ENCODE assay signal across 15 mouse cellular contexts in the genomic region with DNA sequence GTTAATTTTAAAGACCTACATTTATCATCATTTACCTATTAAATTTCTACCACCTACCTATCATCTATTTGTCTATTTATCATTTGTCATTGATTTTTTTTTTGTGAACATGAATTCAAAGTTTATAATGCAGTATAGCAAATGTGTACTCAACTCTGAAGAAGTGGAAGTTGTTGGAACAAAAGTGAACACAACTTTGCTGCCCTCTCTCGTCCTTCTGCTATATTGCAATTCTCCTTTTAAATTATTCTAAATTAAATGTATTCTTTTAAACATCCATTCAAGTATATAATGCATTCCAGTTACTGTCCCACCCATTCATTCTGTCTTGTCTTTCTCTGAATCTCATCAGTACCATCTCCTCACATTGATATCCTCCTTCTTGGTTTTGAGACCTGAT. TPM values are rescaled to one million over a fixed set of nuclear protein-coding genes. Genes with fewer than 3 reads are reported as not detected.
DNase-seq lines count a peak whose midpoint lies in the region; ATAC-seq and TF ChIP-seq lines count a peak whose summit lies in the region.
"Had no signal": no experiment of that assay in that cellular context is flagged by ENCODE, and none has a peak within 500 bp of the region (broad histone marks: within the 10 kb centered on the region; RNA-seq: fewer than 3 reads in every experiment).

No protein-coding gene starts in this region.

- H3K9me3 ChIP-seq in forebrain, postnatal 0 days (ENCODE audit: low read length): no peaks in the 10 kb centered on the region
- no peaks in the 10 kb centered on the region for H3K9me3 ChIP-seq in forebrain, embryonic 12.5 days
- H3K9me3 ChIP-seq in lung, postnatal 0 days (ENCODE audit: low read length): no peaks in the 10 kb centered on the region
- H3K9me3 ChIP-seq in liver, postnatal 0 days (ENCODE audit: low read length): no peaks in the 10 kb centered on the region
- H3K9me3 ChIP-seq: hindbrain, embryonic 15.5 days; neural tube, embryonic 12.5 days had no signal

- DNase-seq in forebrain, postnatal 0 days: peak; percentile 32
- DNase-seq in lung, postnatal 0 days (ENCODE audit: low spot score): peak; percentile 4
- DNase-seq in lung, postnatal 10 days: no peak
- DNase-seq in liver, postnatal 0 days: no peak
- no peak for DNase-seq in MN1 (ENCODE audit: low spot score)
- DNase-seq in gastrocnemius, postnatal 4 days (ENCODE audit: low spot score in 2 of 2): no peak
- DNase-seq: adrenal gland, postnatal 36 days; cerebellum, postnatal 25 days; thymus, adult 18-20 months had no signal

- no peak for ATAC-seq in forebrain, postnatal 0 days
- no peak; the same call in 1 of the 2 replicates for ATAC-seq in forebrain, embryonic 12.5 days (ENCODE audit: low FRiP score)
- no peak for ATAC-seq in lung, postnatal 0 days
- ATAC-seq in common myeloid progenitor, adult 5-6 weeks (replicated peaks; ENCODE audit: low read depth, poor library complexity, severe bottlenecking): peak; percentile 55
- no peak for ATAC-seq in liver, postnatal 0 days

- H3K4me2 ChIP-seq in forebrain, postnatal 0 days (ENCODE audit: low read depth): no peak overlapping the region
- no peak overlapping the region for H3K4me2 ChIP-seq in forebrain, embryonic 12.5 days
- no peak overlapping the region for H3K4me2 ChIP-seq in lung, postnatal 0 days (replicated peaks; ENCODE audit: low read depth, low read length)
- H3K4me2 ChIP-seq in liver, postnatal 0 days (ENCODE audit: low read depth, low read length): peak overlapping the region; percentile 47; the same call in 1 of the 2 replicates
- H3K4me2 ChIP-seq: hindbrain, embryonic 15.5 days; neural tube, embryonic 12.5 days had no signal

- no peak overlapping the region for H3K27ac ChIP-seq in forebrain, postnatal 0 days (ENCODE audit: low read depth, low read length)
- no peak overlapping the region for H3K27ac ChIP-seq in forebrain, embryonic 12.5 days
- H3K27ac ChIP-seq in lung, postnatal 0 days (ENCODE audit: low read length): no peak overlapping the region
- H3K27ac ChIP-seq in liver, postnatal 0 days (ENCODE audit: low read depth): peak overlapping the region; percentile 80
- H3K27ac ChIP-seq: hindbrain, embryonic 15.5 days; macrophage; neural tube, embryonic 12.5 days had no signal

- peak; percentile 58 for TF ChIP-seq CTCF in forebrain, postnatal 0 days (IDR thresholded peaks at IDR 0.05; ENCODE audit: low read depth)
- TF ChIP-seq CTCF in lung, postnatal 0 days (IDR thresholded peaks at IDR 0.05): no peak; the same call in 1 of the 2 replicates
- TF ChIP-seq CTCF in liver, postnatal 0 days (IDR thresholded peaks at IDR 0.05; ENCODE audit: low read depth): peak; percentile 72

- no peaks in the 10 kb centered on the region for H3K4me1 ChIP-seq in forebrain, postnatal 0 days (ENCODE audit: insufficient read depth)
- H3K4me1 ChIP-seq in forebrain, embryonic 12.5 days: no peaks in the 10 kb centered on the region
- H3K4me1 ChIP-seq in lung, postnatal 0 days (ENCODE audit: insufficient read depth, low read depth, low read length): no peaks in the 10 kb centered on the region
- H3K4me1 ChIP-seq in liver, postnatal 0 days (ENCODE audit: insufficient read depth): peaks cover 10% of the 10 kb centered on the region
- H3K4me1 ChIP-seq: hindbrain, embryonic 15.5 days; neural tube, embryonic 12.5 days had no signal

- no peaks in the 10 kb centered on the region for H3K27me3 ChIP-seq in forebrain, postnatal 0 days (ENCODE audit: insufficient read depth, low read length)
- no peaks in the 10 kb centered on the region for H3K27me3 ChIP-seq in forebrain, embryonic 12.5 days
- H3K27me3 ChIP-seq in lung, postnatal 0 days (replicated peaks; ENCODE audit: insufficient read depth, low read length): no peaks in the 10 kb centered on the region
- no peaks in the 10 kb centered on the region for H3K27me3 ChIP-seq in liver, postnatal 0 days (ENCODE audit: insufficient read depth, low read length)
- H3K27me3 ChIP-seq: hindbrain, embryonic 15.5 days; neural tube, embryonic 12.5 days had no signal

- 6% methylated on average over 1 of the region's 1 CpGs for WGBS in forebrain, postnatal 0 days
- 10% methylated on average over 1 of the region's 1 CpGs for WGBS in forebrain, embryonic 12.5 days
- WGBS in lung, postnatal 0 days: 3% methylated on average over 1 of the region's 1 CpGs
- 2% methylated on average over 1 of the region's 1 CpGs for WGBS in liver, postnatal 0 days (ENCODE audit: insufficient replicate concordance)

- no peak overlapping the region for H3K9ac ChIP-seq in forebrain, postnatal 0 days
- H3K9ac ChIP-seq in forebrain, embryonic 12.5 days: no peak overlapping the region
- H3K9ac ChIP-seq in lung, postnatal 0 days (replicated peaks; ENCODE audit: low read depth): no peak overlapping the region
- peak overlapping the region; percentile 35; the same call in 1 of the 2 replicates for H3K9ac ChIP-seq in liver, postnatal 0 days (replicated peaks)
- H3K9ac ChIP-seq: hindbrain, embryonic 15.5 days; neural tube, embryonic 12.5 days had no signal

- no peaks in the 10 kb centered on the region for H3K36me3 ChIP-seq in forebrain, postnatal 0 days (ENCODE audit: insufficient read depth)
- no peaks in the 10 kb centered on the region for H3K36me3 ChIP-seq in forebrain, embryonic 12.5 days (replicated peaks)
- H3K36me3 ChIP-seq in lung, postnatal 0 days (ENCODE audit: insufficient read depth, low read length): no peaks in the 10 kb centered on the region
- no peaks in the 10 kb centered on the region for H3K36me3 ChIP-seq in liver, postnatal 0 days (replicated peaks; ENCODE audit: insufficient read depth, low read length)
- H3K36me3 ChIP-seq: hindbrain, embryonic 15.5 days; neural tube, embryonic 12.5 days had no signal

- no peak overlapping the region for H3K4me3 ChIP-seq in forebrain, postnatal 0 days (ENCODE audit: low read depth, low read length)
- no peak overlapping the region for H3K4me3 ChIP-seq in forebrain, embryonic 12.5 days (replicated peaks)
- no peak overlapping the region for H3K4me3 ChIP-seq in lung, postnatal 0 days (ENCODE audit: low read depth, low read length)
- H3K4me3 ChIP-seq in liver, postnatal 0 days (ENCODE audit: low read depth, low read length): no peak overlapping the region
- H3K4me3 ChIP-seq: hindbrain, embryonic 15.5 days; neural tube, embryonic 12.5 days had no signal

- no peak for TF ChIP-seq EP300 in lung, postnatal 0 days (IDR thresholded peaks at IDR 0.05)
- peak; percentile 62; the same call in 1 of the 2 replicates for TF ChIP-seq EP300 in liver, postnatal 0 days (IDR thresholded peaks at IDR 0.05; ENCODE audit: low read depth)

RNA-seq across cellular contexts. Expression of a gene that starts 13.0 kb away (rescaled TPM):
- not detected in 2 replicates for total RNA-seq in forebrain, postnatal 0 days (2014; rRNA removed)
- not detected in 2 replicates for polyA plus RNA-seq in forebrain, postnatal 0 days (2015; fragmentation: Nextera tagmentation; extraction: Ambion mirVana)
- not detected in 2 replicates for polyA plus RNA-seq in forebrain, embryonic 12.5 days (2016; fragmentation: Nextera tagmentation; extraction: Ambion mirVana)
- polyA plus RNA-seq in lung, postnatal 0 days (2015; fragmentation: Nextera tagmentation; extraction: Ambion mirVana): not detected in 2 replicates
- total RNA-seq in common myeloid progenitor, adult 5-6 weeks (2017): not detected in 2 replicates
- not detected in 2 replicates for polyA plus RNA-seq in liver, postnatal 0 days (2015; fragmentation: Nextera tagmentation; extraction: Ambion mirVana)
- total RNA-seq in gastrocnemius, postnatal 4 days (2021): not detected
- total RNA-seq: adrenal gland, postnatal 36 days; layer of hippocampus, postnatal 14 days had no signal
- polyA plus RNA-seq: hindbrain, embryonic 15.5 days; macrophage; neural tube, embryonic 12.5 days had no signal

RNA-seq across cellular contexts. Expression of a gene that starts 20.0 kb away (rescaled TPM):
- 1.0 TPM in 1 of 2 replicates, not detected in the other for total RNA-seq in forebrain, postnatal 0 days (2014; rRNA removed)
- polyA plus RNA-seq in forebrain, postnatal 0 days (2015; fragmentation: Nextera tagmentation; extraction: Ambion mirVana): 0.87 and 1.3 TPM in 2 replicates
- polyA plus RNA-seq in forebrain, embryonic 12.5 days (2016; fragmentation: Nextera tagmentation; extraction: Ambion mirVana): 6,398 and 8,559 TPM in 2 replicates
- polyA plus RNA-seq in lung, postnatal 0 days (2015; fragmentation: Nextera tagmentation; extraction: Ambion mirVana): 11.4 and 11.9 TPM in 2 replicates
- 2.9 TPM in 1 of 2 replicates, not detected in the other for total RNA-seq in common myeloid progenitor, adult 5-6 weeks (2017)
- 5.5 and 5.6 TPM in 2 replicates for polyA plus RNA-seq in liver, postnatal 0 days (2015; fragmentation: Nextera tagmentation; extraction: Ambion mirVana)
- not detected for total RNA-seq in gastrocnemius, postnatal 4 days (2021)
- total RNA-seq: adrenal gland, postnatal 36 days; layer of hippocampus, postnatal 14 days had no signal
- polyA plus RNA-seq: macrophage had no signal

RNA-seq across cellular contexts. Expression of a gene that starts 21.2 kb away (rescaled TPM):
- not detected in 2 replicates for total RNA-seq in forebrain, postnatal 0 days (2014; rRNA removed)
- not detected in 2 replicates for polyA plus RNA-seq in forebrain, postnatal 0 days (2015; fragmentation: Nextera tagmentation; extraction: Ambion mirVana)
- polyA plus RNA-seq in forebrain, embryonic 12.5 days (2016; fragmentation: Nextera tagmentation; extraction: Ambion mirVana): not detected in 2 replicates
- not detected in 2 replicates for polyA plus RNA-seq in lung, postnatal 0 days (2015; fragmentation: Nextera tagmentation; extraction: Ambion mirVana)
- not detected in 2 replicates for total RNA-seq in common myeloid progenitor, adult 5-6 weeks (2017)
- not detected in 2 replicates for polyA plus RNA-seq in liver, postnatal 0 days (2015; fragmentation: Nextera tagmentation; extraction: Ambion mirVana)
- not detected for total RNA-seq in gastrocnemius, postnatal 4 days (2021)
- total RNA-seq: adrenal gland, postnatal 36 days; layer of hippocampus, postnatal 14 days had no signal
- polyA plus RNA-seq: hindbrain, embryonic 15.5 days; macrophage; neural tube, embryonic 12.5 days had no signal

RNA-seq across cellular contexts. Expression of a gene that starts 30.1 kb away (rescaled TPM):
- total RNA-seq in forebrain, postnatal 0 days (2014; rRNA removed): not detected in 2 replicates
- not detected in 2 replicates for polyA plus RNA-seq in forebrain, postnatal 0 days (2015; fragmentation: Nextera tagmentation; extraction: Ambion mirVana)
- polyA plus RNA-seq in forebrain, embryonic 12.5 days (2016; fragmentation: Nextera tagmentation; extraction: Ambion mirVana): 427 and 624 TPM in 2 replicates
- 0.27 TPM in 1 of 2 replicates, not detected in the other for polyA plus RNA-seq in lung, postnatal 0 days (2015; fragmentation: Nextera tagmentation; extraction: Ambion mirVana)
- not detected in 2 replicates for total RNA-seq in common myeloid progenitor, adult 5-6 weeks (2017)
- polyA plus RNA-seq in liver, postnatal 0 days (2015; fragmentation: Nextera tagmentation; extraction: Ambion mirVana): 1.8 and 2.5 TPM in 2 replicates
- total RNA-seq in gastrocnemius, postnatal 4 days (2021): not detected
- total RNA-seq: adrenal gland, postnatal 36 days; layer of hippocampus, postnatal 14 days had no signal
- polyA plus RNA-seq: macrophage had no signal

RNA-seq across cellular contexts. Expression of a gene that starts 30.2 kb away (rescaled TPM):
- not detected in 2 replicates for total RNA-seq in forebrain, postnatal 0 days (2014; rRNA removed)
- polyA plus RNA-seq in forebrain, postnatal 0 days (2015; fragmentation: Nextera tagmentation; extraction: Ambion mirVana): not detected in 2 replicates
- polyA plus RNA-seq in forebrain, embryonic 12.5 days (2016; fragmentation: Nextera tagmentation; extraction: Ambion mirVana): not detected in 2 replicates
- polyA plus RNA-seq in lung, postnatal 0 days (2015; fragmentation: Nextera tagmentation; extraction: Ambion mirVana): 0.05 TPM in 1 of 2 replicates, not detected in the other
- not detected in 2 replicates for total RNA-seq in common myeloid progenitor, adult 5-6 weeks (2017)
- polyA plus RNA-seq in liver, postnatal 0 days (2015; fragmentation: Nextera tagmentation; extraction: Ambion mirVana): not detected in 2 replicates
- total RNA-seq in gastrocnemius, postnatal 4 days (2021): not detected
- total RNA-seq: adrenal gland, postnatal 36 days; layer of hippocampus, postnatal 14 days had no signal
- polyA plus RNA-seq: hindbrain, embryonic 15.5 days; macrophage; neural tube, embryonic 12.5 days had no signal

Comparison
In these comparisons a context has a peak if more than half of its experiments do, and no peak if none do; other contexts are left out.
1. DNase-seq: peak in forebrain, postnatal 0 days (single experiment) and lung, postnatal 0 days (single experiment); none in lung, postnatal 10 days (single experiment), liver, postnatal 0 days (single experiment), MN1 (single experiment) and gastrocnemius, postnatal 4 days (0 of 2).
2. RNA of a gene that starts 20.0 kb away (polyA plus RNA-seq): 6,398 to 8,559 TPM in forebrain, embryonic 12.5 days; 11.4 to 11.9 TPM in lung, postnatal 0 days, 5.5 to 5.6 TPM in liver, postnatal 0 days and 0.87 to 1.3 TPM in forebrain, postnatal 0 days; every median in the first group is over 100 times any median in the second.